Mouse (Mus musculus) CD8-positive naive resting alpha-beta T cell, adult 2 months (primary cell): Measurements from ENCODE around the gene Macrod1.

Source experiments
- DNase-seq, 2 experiments: peaks; one replicate each; pipeline ENCODE4 v3.0.0; 2022; ENCODE audit warnings: low read depth in 2 of 2, low spot score in 2 of 2

Macrod1 gene

GRCm38 (mm10) chr19:7111710-7112109, 55.1 kb downstream of the Macrod1 start:
- DNase-seq, result no peak

- no peak for DNase-seq
Observed at GRCm38 (mm10) chr19:7112628-7113027, 56.0 kb downstream of the Macrod1 start.

DNA sequence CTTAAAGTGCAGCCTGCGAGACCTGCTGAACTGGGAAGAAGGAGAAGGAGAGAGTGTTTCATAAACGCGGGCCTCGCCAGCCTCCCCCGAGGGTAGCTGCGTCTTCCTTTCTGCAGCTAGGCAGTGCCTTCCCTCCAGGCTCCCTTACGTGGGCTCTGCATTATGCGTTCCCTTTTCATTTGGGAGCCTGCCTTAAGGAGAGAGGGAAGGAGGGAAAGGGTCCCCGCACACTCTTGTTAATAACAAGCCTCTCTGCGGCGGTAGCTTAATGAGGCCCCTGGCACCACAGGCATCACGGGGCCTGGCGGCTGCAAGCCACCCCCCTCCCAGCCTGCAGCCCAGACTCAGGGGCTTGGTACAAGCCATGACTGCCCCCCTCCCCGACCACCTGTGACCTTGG, 57.0 kb downstream of the Macrod1 start:
- no peak for DNase-seq

GRCm38 (mm10) chr19:7116038-7116731, 59.6 kb downstream of the Macrod1 start:
- no peak for DNase-seq

DNA sequence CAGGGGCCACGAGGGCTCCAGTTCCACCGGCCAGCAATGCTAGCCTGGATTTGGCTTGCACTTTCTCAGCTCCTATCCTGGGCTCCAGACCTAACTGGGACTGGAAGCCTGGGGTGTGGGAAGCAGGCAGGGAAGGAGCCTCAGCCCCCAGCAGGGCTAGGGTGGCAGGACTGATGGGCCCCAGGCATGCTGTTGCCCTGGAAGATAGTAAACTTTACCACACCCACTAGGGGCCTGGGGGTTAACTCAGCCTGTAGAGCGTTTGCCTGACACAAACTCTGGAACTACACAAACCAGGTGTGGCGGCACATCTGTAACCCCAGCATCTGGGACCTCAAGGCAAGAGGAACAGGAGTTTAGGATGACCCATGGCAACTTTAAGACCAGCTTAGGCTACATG, 60.5 kb downstream of the Macrod1 start:
- DNase-seq, result no peak

DNA sequence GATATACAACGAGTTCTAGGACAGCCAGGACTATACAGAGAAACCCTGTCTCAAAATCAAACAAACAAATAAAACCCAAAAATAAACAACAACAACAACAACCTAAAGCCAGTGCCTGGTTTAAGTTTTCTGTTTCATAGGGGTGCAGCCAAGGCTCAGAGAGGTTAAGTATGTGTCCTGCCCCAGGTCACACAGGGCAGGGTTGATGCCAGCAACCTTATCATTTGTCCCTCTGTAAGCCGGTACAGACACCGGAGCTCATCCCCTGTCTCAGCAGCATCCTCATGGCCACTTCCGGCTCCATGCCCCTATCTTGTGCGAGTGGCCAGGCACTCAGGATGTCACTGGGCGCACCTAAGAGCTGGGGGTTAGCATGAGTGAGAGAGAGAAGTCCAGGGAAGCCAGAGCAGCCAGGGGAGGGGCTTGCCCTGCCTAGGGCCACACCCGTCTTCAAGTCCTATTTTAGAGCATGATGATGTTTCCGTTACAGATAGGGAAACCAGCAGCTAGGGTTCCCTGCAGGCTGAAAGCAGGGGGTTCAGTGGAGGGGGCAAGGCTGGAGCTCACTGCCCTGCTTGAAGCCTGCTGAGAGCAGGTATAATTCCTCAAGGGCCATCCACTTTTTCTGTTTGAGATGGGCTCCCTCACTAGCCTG, 61.2 kb downstream of the Macrod1 start:
- DNase-seq, result no peak

DNA sequence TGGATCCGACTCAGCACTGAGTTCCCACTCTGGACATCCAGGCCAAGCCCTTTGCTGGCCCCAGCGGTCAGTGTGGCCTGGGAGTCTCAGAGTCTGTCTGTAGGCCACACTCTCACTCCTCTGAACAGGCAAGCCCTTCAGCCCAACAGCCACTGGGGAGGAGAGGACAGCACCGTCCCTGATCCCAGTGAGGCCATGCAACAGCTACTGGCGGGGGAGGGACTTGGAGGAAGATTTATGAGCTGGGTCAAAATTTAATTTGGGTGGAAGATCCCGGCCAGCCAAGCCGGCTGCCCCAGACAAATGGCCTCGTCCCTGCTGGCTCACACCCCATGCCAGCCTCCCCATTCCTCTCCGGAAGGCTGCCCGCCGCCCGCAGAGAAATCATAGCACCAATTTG, 64.6 kb downstream of the Macrod1 start:
- no peak for DNase-seq

DNA sequence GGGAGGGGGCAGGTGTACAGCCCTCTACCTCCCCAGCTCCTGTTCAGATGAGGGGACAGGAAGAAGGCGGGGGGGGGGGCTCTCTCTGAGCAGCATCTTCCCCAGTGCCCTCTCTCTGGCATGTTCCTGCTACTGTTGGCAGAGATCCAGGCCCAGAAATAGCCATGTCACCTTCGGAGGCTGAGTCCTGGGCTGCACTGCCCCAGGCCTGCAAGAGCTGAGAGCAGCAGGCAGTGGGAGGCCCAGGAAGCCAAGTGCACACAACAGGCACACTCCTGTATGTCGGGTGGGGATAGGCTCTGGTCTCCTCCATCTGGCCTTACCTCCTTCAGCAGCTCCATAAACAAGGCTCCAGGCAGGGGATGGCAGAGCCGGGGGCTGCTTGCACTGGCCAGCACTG, 65.7 kb downstream of the Macrod1 start:
- no peak for DNase-seq

DNA sequence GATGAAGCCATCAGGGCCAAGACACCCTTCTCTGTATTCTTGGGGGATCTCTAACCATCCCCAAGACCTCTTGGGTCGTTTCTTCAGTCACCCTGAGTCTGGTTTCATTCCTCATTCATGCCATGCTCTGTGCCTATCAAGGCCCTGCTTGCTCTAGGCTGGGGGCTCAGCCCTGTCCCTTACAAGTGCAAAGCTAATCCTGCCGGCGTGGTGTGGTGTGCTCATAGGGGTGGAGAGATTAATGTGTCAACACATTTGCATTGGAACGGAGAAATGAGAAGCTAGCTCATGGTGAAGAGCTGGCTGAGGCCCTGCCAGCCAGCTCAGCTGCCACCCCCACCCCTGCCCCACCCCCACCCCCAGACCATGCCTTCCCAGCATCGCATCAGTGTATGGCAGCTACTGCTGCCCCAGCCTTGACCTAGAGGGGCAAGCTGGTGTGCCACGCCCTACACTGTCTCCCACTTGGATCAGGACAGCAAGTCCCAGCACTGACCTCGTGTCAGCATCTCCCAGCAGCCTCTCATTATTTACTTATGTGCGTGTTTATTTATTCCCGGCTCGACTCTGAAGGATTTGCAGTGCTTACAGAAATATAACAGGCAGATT, 66.2 kb downstream of the Macrod1 start:
- no peak for DNase-seq

DNA sequence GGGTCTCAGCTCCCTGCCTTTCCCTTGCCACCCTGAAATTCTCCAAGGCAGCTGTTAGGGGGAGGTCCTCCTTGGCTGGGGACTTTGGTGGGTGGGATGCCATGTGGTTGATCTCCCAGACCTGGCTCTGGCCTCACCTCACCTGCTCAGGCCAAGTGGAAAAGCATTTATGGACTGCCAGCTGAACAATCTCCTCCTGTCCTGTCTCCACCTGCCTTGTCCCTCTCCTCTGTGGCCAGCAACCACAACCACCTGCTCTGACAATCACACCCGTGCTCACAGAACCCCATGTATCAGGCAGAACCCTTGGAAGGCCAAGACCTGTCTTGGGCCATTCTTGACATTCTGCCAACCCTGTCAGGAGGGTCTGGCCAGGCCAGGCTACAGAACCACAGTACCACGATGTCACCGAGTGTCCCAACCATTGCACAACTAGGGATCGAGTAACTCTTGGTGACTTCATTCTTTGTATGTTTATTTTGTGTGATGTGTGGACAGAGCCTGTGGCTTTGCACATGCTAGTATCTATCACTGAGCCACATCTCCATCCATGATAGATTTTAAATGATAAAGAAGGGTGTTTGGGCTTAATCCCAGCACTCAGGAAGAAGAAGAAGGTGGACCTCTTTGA, 69.0 kb downstream of the Macrod1 start:
- DNase-seq, result no peak

DNA sequence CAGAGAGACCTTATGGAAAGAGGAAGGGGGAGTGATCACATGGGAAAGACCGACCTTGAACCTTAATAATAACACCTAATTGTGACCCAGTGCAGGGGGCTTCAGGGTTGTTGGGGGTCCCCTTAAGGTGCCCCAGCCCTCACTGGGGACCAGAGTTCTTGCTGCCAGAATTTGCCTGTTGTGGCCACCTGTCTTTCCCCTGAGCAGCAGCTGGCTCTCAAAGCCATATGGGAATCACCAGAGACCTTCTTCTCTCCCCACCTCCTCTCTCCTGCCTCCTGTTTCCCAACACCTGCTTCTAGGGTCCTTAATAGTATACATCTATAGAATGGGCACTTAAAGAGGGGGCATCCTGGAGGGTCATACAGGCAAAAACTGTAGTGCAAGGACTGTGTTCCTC, 69.6 kb downstream of the Macrod1 start:
- DNase-seq, result no peak

- no peak for DNase-seq
Observed at GRCm38 (mm10) chr19:7126933-7127332, 70.3 kb downstream of the Macrod1 start.

DNA sequence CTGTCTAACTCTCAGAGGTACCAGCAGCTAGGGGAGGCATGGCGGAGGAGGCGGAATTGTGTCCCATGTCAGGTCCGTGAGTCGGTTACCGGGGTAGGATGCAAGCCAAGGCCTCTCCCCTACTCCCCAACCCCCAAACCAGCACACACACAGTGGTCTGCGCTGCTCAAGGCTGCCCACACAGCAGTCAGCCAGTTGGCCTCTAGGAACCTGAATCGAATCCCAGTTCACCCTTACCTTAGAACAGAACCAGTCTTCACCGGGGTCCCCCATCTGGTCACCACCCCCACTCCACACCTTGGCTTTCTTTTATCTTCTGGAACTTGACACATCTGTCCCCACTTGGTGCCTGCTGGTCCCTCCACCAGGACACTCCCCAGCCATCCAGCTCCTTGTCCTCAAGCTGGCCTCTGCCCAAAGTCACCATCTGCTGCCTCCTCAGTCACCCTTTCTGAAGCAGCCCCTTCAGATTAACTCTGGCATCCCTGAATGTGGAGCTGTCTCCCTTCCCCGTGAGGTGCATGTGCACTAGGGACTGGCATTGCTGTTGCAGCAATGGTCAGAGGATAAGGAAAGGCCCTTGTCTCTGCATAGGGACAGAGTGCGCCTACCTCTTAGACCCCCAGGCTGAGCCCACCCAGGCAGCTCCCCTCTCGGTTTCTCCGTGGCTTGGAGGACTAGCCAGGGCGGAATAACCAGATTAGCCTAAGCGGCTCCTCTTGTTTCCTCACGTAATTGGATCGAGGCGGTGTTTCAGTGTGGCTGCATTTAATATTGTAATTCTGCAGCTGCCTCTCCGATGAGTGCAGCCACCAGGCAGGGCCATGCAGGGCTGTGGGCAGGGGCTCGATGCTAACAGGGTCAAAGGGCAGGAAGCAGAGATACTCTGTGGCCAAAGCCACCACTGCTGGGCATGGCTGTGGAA, 72.2 kb downstream of the Macrod1 start:
- DNase-seq, result no peak

DNA sequence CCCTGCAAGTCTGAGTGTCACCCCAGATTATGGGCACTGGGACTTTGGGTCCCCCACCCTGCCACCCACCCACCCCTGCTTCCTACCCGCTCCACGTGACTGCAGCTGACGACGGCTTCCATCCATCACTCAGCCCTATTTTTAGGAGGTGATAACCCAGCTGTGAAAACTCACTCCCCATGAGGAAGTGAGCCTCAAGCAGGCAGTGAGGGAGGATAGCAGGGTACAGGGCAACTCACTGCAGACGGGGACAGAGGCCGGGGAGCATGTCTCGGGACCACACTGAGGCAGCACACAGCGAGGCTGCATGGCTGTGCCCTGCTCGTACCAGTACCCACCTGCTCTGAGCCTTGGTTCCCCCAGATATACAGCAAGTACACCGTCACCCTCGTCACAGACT, 73.7 kb downstream of the Macrod1 start:
- DNase-seq, result no peak

GRCm38 (mm10) chr19:7133436-7133835, 76.8 kb downstream of the Macrod1 start:
- no peak for DNase-seq

DNA sequence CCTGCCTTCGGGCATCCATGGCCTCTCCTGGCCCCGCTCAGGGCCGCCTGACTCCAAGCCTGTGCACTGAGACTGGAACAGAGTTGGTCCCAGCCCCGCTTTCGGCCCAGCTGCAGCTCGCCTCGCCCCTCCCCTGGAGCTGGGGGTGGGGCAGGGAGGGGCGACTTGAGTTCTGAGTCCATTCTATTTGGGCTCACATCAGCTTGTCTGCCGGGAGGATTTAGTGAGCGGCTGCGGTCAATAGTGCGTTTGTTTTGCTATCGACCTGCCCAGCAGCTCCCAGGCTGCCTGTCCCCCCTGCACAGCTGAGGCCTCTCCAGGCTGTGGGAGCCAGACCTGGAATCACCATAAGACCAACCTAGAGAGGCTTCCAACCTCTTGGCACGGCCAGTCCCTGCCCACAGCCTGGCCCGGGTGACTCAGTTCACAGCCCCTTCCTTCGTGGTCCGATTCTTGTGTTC, 78.1 kb downstream of the Macrod1 start:
- DNase-seq, result no peak

DNA sequence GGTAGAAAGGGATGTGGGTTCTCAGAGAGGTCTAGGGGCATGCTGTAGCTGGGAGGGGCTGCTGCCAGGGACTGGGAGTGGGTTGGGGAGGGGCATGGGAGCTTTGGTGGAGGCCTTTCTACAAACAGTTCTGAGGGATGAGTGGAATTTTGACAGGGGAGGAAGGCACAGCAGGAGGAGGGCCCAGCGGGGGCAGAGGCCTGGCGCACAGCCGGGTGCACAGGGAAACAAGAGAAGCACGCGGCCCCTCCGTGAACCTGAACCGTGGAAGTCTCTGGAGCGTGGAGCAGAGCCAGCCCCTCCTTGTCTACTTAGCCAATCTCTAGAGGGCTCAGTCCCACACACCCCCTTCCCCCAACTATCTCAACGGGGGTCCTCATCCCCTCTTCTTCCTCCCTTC, 78.9 kb downstream of the Macrod1 start:
- DNase-seq, result no peak

- no peak for DNase-seq
Observed at GRCm38 (mm10) chr19:7136016-7136415, 79.4 kb downstream of the Macrod1 start.

GRCm38 (mm10) chr19:7136714-7137498, 80.3 kb downstream of the Macrod1 start:
- DNase-seq, result no peak

DNA sequence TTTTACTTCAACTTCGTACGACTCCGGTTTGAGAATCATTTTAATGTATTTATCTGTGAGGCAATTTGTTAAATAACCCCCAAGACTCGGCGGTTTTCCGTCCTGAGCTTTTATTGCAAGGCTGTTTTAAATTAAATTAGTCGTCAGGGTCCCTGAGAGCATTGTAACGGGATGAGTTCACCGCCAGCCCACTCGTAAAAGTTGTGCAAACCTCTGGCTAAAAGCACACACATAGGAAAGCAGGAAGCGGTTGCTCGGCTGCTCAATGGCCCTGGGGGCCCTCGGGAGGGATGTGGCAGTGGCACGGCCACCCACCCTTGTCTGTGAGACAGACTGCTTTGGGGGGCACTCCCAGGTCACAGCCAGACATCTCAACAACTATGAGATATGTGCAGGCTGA, 81.7 kb downstream of the Macrod1 start:
- DNase-seq, result no peak
